Mouse (Mus musculus): ENCODE results near the gene Drd3.

The Drd3 gene

GRCm38 (mm10) chr16:43753751-43754150, at the start of gene Drd3:
Gene Drd3, plus strand, starts transcription at chr16:43754026.
- no peak for DNase-seq (ENCODE audit: low spot score)

- DNase-seq (ENCODE audit: low spot score): no peak
These were observed 45.3 kb upstream of the Drd3 start for GRCm38 (mm10) chr16:43708335-43709061.

- no peak for DNase-seq (ENCODE audit: low spot score)
These were observed 44.8 kb upstream of the Drd3 start for GRCm38 (mm10) chr16:43709062-43709413.

GRCm38 (mm10) chr16:43709432-43710133, 44.2 kb upstream of the Drd3 start:
- DNase-seq (ENCODE audit: low spot score): no peak

- DNase-seq (ENCODE audit: low spot score): no peak
These were observed 43.7 kb upstream of the Drd3 start for GRCm38 (mm10) chr16:43710134-43710475.

GRCm38 (mm10) chr16:43710651-43711050, 43.2 kb upstream of the Drd3 start:
- DNase-seq (ENCODE audit: low spot score): no peak

GRCm38 (mm10) chr16:43711361-43711760, 42.5 kb upstream of the Drd3 start:
- no peak for DNase-seq (ENCODE audit: low spot score)

GRCm38 (mm10) chr16:43724444-43724843, 29.4 kb upstream of the Drd3 start:
- no peak for DNase-seq (ENCODE audit: low spot score)

GRCm38 (mm10) chr16:43729506-43730221, 24.2 kb upstream of the Drd3 start:
- no peak for DNase-seq (ENCODE audit: low spot score)

- DNase-seq (ENCODE audit: low spot score): no peak
These were observed 23.5 kb upstream of the Drd3 start for GRCm38 (mm10) chr16:43730281-43730680.

- no peak for DNase-seq (ENCODE audit: low spot score)
These were observed 21.3 kb upstream of the Drd3 start for GRCm38 (mm10) chr16:43732496-43732895.

GRCm38 (mm10) chr16:43732900-43733299, 20.9 kb upstream of the Drd3 start:
- DNase-seq (ENCODE audit: low spot score): no peak

GRCm38 (mm10) chr16:43737933-43738332, 15.9 kb upstream of the Drd3 start:
- DNase-seq (ENCODE audit: low spot score): peak; percentile 7

- no peak for DNase-seq (ENCODE audit: low spot score)
These were observed 12.9 kb upstream of the Drd3 start for GRCm38 (mm10) chr16:43740936-43741335.

- DNase-seq (ENCODE audit: low spot score): no peak
These were observed 5.4 kb upstream of the Drd3 start for GRCm38 (mm10) chr16:43748424-43748823.

GRCm38 (mm10) chr16:43752900-43753299, 926 bp upstream of the Drd3 start:
- DNase-seq (ENCODE audit: low spot score): no peak

- DNase-seq (ENCODE audit: low spot score): no peak
These were observed 18.5 kb downstream of the Drd3 start for GRCm38 (mm10) chr16:43772358-43772757.

- no peak for DNase-seq (ENCODE audit: low spot score)
These were observed 18.9 kb downstream of the Drd3 start for GRCm38 (mm10) chr16:43772766-43773165.

GRCm38 (mm10) chr16:43773506-43773905, 19.7 kb downstream of the Drd3 start:
- no peak for DNase-seq (ENCODE audit: low spot score)

GRCm38 (mm10) chr16:43776886-43777285, 23.1 kb downstream of the Drd3 start:
- no peak for DNase-seq (ENCODE audit: low spot score)

GRCm38 (mm10) chr16:43799541-43799940, 45.7 kb downstream of the Drd3 start:
- no peak for DNase-seq (ENCODE audit: low spot score)

- no peak for DNase-seq (ENCODE audit: low spot score)
These were observed 46.4 kb downstream of the Drd3 start for GRCm38 (mm10) chr16:43800119-43800721.

GRCm38 (mm10) chr16:43801137-43801536, 47.3 kb downstream of the Drd3 start:
- no peak for DNase-seq (ENCODE audit: low spot score)
